Mouse (Mus musculus) embryo, embryonic 10 days (tissue): ENCODE measurements at regions not wholly inside any gene's neighbourhood (a gene's known extent, or its start where the extent isn't known, plus 50 kb on each side); places are given as distances from the start of the nearest gene placed in this dataset.

Source experiments
- DNase-seq: peaks from one replicate; pipeline ENCODE4 v3.0.0-alpha.2; 2015; ENCODE audit warnings: low spot score

DNA sequence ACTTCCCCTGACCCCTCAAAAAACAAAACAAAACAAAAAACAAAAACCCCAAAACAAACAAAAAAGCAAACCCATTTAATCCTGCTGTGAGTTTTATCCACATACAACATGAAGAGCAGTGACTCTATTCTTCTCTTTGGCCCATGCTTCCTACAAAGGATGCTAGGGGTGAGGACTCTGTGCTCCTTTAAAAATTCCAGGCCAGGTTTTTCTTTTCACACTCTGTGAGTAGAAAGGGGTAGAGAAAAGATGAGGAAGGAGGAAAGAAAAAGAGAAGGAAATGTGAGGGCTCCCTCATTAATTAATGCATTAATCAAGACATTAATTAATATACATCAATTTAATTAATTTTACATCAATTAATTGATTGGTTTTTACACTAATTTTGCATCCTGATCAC lies 82.9 kb upstream of the Phyhipl start:
- no peak for DNase-seq

- DNase-seq = no peak
These were observed 78.2 kb upstream of the Phyhipl start for GRCm38 (mm10) chr10:70733956-70734355.

GRCm38 (mm10) chr10:70733478-70733877 lies 77.7 kb upstream of the Phyhipl start:
- DNase-seq = no peak

GRCm38 (mm10) chr10:70725091-70725490 lies 69.3 kb upstream of the Phyhipl start:
- DNase-seq = no peak

DNA sequence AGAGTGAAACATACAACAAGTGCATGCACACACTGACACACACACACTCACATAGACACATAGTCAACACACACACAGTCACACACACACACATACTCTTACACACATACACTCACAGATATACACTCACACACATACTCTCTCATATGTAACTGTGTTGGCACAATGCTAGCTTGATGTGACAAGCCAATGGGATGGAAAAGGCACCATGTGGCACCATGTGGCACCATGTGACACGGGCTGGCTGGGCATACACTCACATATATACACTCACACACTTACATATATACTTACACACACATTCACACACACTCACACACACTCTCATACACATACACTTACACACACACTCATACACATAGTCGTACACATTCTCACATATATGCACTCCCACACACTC lies 67.0 kb upstream of the Phyhipl start:
- DNase-seq = no peak

DNA sequence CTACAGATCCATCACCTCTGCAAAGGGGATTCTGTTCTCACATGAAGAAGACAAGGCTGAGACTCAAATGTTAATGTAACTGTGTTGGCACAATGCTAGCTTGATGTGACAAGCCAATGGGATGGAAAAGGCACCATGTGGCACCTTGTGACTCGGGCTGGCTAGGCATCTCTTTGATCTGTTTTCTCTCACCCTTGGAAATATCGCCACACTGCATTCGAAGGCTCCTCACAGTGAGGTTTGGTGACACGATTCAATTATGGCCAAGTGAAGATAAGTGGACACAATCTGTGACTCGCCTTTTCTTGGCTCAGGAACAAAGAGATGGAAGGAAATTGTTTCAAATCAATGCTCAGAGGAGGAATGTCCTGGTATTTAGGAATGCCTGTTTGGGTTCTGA lies 66.6 kb upstream of the Phyhipl start:
- no peak for DNase-seq

DNA sequence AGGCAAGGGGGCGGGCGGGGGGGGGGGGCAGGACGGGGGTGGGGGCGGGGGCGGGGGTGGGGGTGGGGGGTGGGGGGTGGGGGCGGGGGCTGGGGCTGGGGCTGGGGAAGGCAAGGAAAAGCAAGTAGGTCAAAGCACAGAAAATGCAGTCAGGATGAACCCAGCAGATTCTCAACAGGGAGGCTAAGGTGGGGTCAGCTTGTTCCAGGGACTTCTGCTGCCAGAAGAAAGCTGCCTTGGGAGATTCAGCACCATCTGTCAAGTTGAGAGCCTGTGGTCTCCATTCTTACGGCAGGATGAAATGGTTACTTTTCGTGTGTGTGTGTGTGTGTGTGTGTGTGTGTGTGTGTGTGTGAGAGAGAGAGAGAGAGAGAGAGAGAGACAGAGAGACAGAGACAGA lies 61.7 kb upstream of the Phyhipl start:
- peak; percentile 25 for DNase-seq

GRCm38 (mm10) chr10:70717025-70717424 lies 61.3 kb upstream of the Phyhipl start:
- peak; percentile 14 for DNase-seq

- no peak for DNase-seq
These were observed 57.5 kb upstream of the Phyhipl start for GRCm38 (mm10) chr10:70713306-70713705.

- no peak for DNase-seq
These were observed 53.0 kb upstream of the Phyhipl start for GRCm38 (mm10) chr10:70708806-70709205.
